Mouse (Mus musculus) central nervous system, embryonic 11.5 days (tissue): ENCODE results near the gene Ubr4. TPM values are rescaled to one million over a fixed set of nuclear protein-coding genes. Genes with fewer than 3 reads are reported as not detected.

Source experiments
- polyA plus RNA-seq: library from polyadenylated mRNA; depleted of rRNA; stranded (reverse); fragments of >200 nt; gene quantifications from 2 replicates; pipeline ENCODE4 v1.2.3, GENCODE M21; 2012; rRNA removed

The Ubr4 gene
- polyA plus RNA-seq, result 85.8 and 137 TPM in 2 replicates

DNA sequence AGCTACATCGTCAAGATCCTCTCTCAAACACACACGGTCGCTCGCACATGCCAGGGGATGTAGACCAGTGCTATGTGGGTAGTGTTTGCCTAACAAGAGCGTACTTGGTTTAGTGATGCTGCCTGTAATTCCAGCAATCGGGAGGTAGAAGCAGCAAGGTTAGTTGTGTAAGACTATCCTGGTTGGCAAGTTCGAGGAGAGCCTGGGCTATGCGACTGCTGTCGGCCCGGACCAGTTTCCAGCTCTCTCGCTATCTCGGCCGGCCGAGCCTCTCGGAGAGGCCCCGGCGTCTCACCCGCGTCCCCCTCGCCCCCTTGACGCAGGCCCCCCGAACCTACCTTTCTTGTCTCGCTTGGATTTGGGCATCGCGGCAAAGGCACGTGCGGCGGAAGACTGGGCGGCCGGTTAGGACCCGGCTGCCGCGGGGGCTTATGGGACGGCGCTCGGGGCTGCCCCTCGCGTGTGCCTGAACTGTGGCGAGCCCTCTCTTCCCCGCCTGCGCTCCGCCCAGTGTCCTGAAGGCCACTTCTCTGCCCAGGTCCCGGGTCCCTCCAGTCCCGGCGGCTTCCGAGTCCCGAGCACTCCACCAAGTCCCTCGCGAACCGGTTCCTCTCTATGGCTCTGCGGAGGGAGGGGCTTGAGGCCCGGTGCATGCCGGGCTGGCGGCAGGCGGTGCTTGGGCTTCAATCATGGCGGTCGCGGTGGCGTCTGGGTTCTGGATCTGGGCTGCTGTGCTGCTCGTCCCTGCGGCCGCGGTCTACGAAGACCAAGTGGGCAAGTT is at the start of gene Ubr4, which contains the start of the genes Mrto4 and Emc1:
Ubr4 (plus strand) TSS at position 679 of the 781 bp plus-strand sequence.
Mrto4 (minus strand) TSS at position 646 of the 781 bp plus-strand sequence.
Emc1 (plus strand) TSS at position 657 of the 781 bp plus-strand sequence.

DNA sequence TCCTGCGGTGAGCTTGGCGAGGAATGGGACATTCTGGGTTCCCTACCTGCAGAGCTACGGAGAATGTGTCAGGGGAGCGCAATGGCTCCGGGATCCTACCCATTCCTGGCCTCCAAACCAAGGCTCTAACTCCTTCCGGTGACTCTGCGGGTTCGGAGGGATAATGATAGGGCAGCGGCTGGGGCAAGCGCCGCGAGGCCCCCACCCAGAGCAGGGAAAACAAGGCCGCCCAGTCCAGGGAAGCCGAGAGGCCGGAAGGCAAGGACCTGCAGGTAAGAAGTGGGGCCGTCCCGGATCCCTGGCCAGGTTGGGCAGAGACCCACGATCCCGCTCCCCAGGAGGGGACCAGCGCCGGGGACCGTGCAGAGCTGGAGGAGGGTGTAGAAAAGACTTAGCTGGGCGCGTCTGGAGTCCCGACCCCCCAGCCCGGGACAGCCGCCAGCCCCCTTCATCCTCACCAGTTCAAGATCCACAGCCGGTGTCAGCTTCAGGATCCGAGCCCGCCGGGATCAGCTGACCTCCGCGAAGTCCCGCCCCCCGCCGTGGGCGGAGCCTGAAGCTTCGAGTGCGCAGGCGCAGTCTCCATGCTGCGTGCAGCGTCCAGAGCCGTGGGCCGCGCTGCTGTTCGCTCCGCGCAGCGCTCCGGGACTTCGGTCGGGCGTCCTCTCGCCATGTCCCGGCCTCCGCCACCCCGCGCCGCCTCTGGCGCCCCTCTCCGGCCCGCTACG is 42.1 kb upstream of the Ubr4 start, which contains the start of the genes Pqlc2 and Akr7a5:
Pqlc2 (minus strand) TSS at position 538 of the 728 bp plus-strand sequence.
Akr7a5 (plus strand) TSS at position 574 of the 728 bp plus-strand sequence.

DNA sequence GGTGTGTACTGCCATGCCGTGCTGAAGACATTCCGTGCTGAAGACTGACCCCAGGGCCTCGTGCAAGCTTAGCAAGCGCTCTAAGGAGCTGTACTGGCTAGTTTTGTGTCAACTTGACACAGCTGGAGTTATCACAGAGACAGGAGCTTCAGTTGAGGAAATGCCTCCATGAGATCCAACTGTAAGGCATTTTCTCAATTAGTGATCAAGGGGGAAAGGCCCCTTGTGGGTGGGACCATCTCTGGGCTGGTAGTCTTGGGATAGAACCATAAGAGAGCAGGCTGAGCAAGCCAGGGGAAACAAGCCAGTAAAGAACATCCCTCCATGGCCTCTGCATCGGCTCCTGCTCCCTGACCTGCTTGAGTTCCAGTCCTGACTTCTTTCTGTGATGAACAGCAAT is 177.8 kb downstream of the Ubr4 start, which contains the start of gene Iffo2:
Iffo2 (plus strand) TSS at position 301 of the 400 bp plus-strand sequence.

Other genes with a start within 250 kb of the Ubr4 start
- 176 and 245 TPM in 2 replicates for gene Minos1, start 221.5 kb upstream of the Ubr4 start, polyA plus RNA-seq
- gene Capzb, start 159.7 kb upstream of the Ubr4 start, polyA plus RNA-seq, result 212 and 214 TPM in 2 replicates
- gene Pqlc2, start 41.9 kb upstream of the Ubr4 start, polyA plus RNA-seq, result 12.0 and 15.8 TPM in 2 replicates
- gene Akr7a5, start 41.9 kb upstream of the Ubr4 start, polyA plus RNA-seq, result 18.8 and 27.2 TPM in 2 replicates
- gene Mrto4, start within 50 bp of the Ubr4 start, polyA plus RNA-seq, result 93.8 and 136 TPM in 2 replicates
- 34.1 and 44.6 TPM in 2 replicates for gene Emc1, start within 50 bp of the Ubr4 start, polyA plus RNA-seq
- gene Iffo2, start 177.9 kb downstream of the Ubr4 start, polyA plus RNA-seq, result 7.5 and 8.6 TPM in 2 replicates